Mouse (Mus musculus): ENCODE measurements at regions not wholly inside any gene's neighbourhood (a gene's known extent, or its start where the extent isn't known, plus 50 kb on each side); places are given as distances from the start of the nearest gene placed in this dataset.
A peak's percentile ranks its signal among the peaks of the same experiment; 100 is the strongest.

DNA sequence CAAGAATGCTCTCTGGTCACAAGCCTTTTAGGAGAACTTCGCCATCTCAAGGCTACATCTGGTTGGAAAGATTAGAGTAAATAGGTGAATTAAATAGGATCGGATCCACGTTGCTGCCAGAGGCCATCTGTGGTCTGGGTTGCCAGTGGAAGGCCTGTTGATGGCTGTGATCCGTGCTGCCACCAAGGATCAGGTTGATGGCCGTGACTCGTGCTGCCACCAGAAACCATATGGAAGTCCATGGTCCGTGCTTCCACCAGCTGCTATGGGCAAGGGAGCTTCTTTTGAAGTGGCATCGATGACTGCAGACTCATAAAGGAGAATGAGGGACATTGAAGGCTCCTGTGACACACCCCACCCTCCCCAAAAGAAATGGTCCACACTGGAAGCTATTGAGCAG lies 79.6 kb downstream of the Atp1a1 start:
- DNase-seq: no peak

DNA sequence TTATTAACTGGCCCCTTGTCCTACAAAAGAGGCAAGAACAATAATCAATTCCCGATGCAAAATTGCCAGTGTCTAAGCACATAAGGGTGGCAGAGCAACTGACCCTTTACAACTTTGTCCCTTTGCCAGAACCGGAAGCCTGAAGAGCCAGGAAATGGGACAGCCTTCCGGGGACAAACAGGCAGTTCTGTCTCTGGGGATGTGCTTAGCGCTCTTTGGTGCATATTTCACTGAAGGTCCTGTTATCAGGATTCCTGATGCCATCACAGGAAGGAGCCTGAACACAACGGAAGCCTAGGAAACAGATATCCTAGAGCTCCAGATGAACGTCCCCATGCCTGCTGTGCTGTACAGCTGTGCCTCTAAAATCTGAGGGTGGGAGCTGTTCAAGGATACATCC lies 80.0 kb downstream of the Atp1a1 start:
- no peak for DNase-seq

DNA sequence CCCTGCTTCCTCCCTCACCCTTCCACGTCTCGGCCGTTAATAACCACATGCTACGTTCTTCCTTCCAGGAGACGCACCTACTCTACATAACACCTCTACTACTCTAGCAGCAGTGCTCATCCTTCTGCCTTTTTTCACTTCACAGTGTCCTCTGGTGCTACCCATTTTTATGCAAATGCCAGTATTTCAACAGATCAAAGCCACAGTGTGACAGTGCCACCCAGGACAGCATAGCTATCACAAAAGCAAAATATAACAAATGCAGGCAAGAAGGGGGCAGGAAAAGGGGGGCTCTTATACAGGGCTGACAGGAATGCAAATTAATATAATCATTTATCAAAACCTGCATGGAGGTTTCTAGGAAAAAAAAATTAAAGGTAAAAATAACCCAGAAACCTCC lies 81.2 kb downstream of the Atp1a1 start:
- no peak for DNase-seq

DNA sequence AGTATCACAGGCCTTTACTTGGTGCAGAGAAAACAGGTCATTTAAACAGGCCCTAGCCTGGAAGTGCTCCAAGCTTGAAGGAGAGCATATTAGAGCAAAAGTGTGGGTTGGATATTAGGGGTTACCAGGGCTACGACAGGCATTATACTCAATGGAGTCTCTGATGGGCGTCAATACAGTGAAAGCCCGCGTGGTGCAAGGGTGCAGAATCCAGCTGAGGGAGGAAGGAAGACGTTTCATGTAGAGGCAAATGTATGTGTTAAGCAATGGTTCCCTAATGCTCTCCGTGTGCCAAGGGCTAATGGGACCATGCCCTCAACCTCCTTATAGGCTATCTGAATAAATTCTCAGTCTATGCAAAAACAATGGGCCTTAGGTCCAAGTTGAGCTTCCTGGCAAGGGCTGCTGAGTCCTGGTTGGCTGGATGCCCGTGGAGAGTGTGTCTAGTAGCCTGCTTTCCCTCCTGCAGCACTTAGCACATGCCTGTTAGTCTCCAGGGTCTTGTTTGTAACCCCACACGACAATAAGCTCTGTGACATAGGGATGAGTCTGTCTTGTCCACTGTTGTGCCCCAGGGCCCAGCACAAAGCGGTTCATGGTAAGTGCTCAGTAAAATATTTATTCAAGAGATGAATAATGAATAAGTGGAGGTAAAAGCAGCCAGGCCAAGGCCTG lies 82.1 kb downstream of the Atp1a1 start:
- peak; percentile 84 for DNase-seq

DNA sequence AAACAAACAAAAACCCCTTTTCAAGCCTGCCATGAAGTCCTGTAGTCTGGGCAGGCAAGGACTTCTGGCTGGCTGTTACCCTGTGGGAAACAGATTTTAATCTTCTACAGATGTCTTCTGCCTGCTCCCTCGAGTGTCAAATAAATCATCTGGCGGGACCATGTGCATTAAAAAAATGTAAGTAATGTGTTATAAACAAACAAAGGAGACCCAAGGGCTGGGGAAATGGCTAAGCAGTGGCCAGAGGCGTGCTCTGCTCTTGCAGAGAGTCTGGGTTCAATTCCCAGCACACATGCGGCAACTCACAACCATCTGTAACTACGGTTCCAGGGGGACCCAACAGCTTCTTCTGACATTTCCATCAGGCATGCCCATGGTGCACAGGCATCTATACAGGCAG lies 83.3 kb downstream of the Atp1a1 start:
- DNase-seq: no peak

DNA sequence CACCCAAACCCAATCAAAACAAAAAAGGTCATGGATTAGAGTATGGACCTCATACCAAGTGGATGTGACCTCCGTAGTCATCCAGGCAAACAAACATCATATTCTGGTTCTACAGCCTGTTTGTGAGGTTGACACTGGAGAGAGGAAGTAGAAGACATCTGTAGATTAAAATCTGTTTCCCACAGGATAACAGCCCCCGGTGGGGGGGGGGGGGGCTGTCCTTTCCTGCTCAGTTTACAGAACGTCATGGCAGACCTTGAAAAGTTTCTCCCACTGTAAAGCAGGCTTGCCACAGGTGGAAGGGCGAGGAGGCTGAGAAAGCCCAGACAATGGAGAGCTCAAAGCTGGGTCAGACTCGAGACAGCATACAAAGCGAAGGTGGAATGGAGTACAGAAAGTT lies 84.4 kb downstream of the Atp1a1 start:
- DNase-seq: no peak

DNA sequence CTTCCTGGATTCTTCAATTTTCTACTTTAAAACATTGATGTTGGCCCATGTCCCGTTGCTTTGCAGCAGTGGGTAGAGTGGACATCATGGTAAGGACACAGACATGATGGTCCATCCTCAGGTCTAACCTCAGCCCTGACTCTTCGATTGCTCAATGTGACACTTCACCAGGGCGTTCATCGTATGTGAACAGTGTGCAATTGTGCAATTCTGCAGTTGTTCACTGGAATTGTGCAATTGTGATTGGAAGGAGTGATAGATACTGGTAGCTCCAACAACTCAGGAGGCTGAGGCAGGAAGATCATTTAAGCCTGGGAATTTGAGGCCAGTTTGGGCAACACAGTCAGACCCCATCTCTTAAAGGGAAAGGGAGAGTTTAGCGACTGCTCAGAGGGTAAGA lies 84.9 kb downstream of the Atp1a1 start:
- DNase-seq: no peak

DNA sequence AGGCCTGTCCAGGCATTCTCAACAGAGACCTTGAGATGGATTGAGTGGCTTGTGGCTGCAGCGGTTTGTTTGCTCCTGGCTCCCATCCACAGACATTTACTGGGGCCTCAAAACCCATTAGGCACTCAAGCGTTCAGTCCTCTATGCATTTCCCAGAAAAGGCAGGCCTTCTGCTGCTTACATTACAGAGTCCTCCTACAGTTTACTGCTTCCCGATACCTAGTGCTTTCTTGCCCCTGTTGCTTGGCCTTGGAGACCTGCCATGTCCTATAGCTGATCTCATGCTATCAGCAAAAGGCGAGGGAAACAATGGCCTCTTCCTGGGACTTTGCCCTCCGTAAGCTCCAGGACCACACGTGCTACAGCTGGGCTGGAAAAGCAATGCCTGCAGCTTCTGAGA lies 85.7 kb downstream of the Atp1a1 start:
- DNase-seq: peak; percentile 43

DNA sequence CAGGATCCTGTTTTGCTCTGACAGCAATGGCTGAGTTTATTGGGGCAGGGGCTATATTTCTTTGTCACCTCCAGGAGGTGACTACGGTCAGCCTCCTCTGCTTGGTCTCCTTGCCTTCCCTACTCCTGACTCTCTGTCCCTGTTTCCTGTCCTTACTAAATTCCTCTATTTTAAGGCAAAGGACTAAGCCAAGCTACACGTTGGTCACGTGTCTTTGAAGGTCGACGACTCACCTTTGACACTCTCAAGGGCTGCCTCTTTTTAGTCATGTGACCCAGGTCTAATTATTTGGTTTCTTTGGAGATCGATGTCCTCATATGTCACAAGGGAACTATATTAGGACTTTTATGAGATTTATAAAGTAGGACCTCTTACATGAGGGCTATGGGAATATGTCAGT lies 86.9 kb downstream of the Atp1a1 start:
- DNase-seq: no peak

DNA sequence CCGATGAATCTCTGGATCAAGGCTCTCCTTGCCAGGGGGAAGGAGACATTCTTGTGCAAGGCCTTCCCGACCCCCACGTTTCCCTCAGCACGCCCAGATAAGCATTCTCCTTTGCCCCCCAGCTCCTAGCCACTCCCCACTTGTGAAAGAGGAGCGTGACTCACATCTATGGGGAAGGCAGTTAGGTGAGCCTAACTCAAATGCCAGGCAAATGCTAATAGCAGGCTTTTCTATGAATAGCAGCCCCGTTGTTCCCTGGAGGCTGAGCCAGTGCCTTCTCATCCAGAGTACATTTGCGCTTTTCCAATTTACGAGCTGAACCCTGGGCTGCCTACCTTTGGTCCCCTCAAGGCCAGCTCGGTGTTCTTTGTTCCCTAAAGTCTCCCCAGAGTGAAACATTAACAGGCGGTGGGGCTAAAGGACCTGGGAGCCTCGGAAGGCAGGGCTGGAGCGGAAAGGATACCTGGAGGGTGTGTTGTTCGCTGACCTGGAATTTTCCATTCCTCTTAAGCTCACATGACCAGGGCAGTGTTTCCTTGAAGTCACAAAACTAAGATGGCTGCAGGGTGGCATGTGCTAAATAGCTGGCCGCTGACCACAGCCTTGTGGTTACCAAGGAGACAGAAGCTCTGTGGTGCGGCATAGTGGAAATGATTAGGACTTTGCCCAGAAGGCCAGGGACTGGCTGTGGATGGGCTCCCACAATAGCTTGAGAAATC lies 87.5 kb downstream of the Atp1a1 start:
- DNase-seq: no peak

DNA sequence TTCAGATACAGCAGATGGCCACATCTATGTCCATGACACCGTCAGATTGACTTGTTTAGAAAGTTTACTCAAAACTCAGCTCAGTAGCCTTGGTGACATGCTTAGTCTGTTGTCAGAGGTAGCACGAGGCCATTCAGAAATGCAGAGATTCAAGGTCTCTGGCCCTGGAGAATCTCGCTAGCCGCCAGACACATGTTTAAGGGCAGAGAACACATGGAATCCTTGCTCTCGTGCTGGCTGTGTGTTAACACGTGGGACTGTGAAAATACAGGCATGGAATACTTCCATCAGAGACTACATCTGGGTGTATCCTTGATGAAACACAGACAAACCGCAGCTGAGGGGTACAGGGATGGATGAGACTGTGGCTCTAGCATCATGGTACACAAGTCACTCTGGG lies 88.9 kb downstream of the Atp1a1 start:
- DNase-seq: no peak

DNA sequence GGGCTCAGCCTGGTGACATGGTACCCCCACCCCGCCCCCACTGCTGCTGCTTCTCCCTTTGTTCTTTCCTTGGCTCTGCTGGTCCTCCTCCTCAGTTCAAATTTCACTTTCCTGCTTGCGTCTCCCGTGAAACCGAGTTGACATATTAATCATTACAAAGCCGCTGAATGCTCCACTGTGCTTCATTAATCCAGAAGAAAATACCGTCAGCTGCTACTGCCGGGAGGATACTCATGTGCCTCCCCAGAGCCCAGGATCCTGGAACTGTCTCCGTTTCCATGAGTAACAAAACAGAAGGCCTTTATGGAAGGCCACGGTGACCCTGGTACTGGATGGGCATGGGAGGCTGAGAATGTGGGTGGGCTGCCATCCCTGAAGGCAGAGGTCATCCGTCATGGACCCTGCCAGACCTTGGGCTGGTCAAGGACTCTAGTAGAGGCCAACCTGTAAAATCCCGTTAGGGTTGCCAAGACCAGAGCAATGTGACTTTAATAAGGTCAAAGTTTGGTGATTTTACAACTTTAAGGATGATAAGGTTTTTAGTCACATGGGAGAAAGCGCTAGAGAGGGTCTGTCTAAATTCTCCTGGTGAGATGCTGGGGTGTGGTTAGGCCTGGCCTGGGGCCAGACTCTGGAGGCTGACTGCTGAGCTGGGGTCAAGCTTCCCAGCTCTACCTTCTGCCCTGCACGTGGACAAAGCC lies 90.7 kb downstream of the Atp1a1 start:
- DNase-seq: no peak

Data from heart, postnatal 4 days (tissue).